Mouse (Mus musculus): ENCODE results near the gene Vat1. TPM values are rescaled to one million over a fixed set of nuclear protein-coding genes. Genes with fewer than 3 reads are reported as not detected.
A peak's percentile ranks its signal among the peaks of the same experiment; 100 is the strongest.
"Not testable (repeated sequence)": the region's sequence is repeated elsewhere in the genome, so short reads cannot be mapped to it uniquely, and the experiment has no call there.

The Vat1 gene
- polyA plus RNA-seq, 1 experiment: 140 TPM

DNA sequence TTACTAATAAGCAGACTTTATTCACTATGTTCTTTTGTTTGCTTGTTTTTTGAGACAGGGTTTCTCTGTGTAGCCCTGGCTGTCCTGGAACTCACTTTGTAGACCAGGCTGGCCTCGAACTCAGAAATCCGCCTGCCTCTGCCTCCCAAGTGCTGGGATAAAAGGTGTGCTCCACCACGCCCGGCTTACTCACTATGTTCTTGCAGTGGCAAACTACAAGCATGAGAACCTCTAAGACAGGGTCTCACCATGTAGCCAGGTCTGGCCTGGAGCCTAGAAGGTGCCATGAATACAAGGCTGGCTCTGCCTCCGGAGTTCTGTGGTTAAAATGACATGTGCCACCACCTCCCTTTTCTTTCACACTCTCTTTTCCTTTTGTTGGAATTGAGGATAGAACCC is 521 bp upstream of the Vat1 start:
- DNase-seq (ENCODE audit: low read depth): not testable (repeated sequence)

DNA sequence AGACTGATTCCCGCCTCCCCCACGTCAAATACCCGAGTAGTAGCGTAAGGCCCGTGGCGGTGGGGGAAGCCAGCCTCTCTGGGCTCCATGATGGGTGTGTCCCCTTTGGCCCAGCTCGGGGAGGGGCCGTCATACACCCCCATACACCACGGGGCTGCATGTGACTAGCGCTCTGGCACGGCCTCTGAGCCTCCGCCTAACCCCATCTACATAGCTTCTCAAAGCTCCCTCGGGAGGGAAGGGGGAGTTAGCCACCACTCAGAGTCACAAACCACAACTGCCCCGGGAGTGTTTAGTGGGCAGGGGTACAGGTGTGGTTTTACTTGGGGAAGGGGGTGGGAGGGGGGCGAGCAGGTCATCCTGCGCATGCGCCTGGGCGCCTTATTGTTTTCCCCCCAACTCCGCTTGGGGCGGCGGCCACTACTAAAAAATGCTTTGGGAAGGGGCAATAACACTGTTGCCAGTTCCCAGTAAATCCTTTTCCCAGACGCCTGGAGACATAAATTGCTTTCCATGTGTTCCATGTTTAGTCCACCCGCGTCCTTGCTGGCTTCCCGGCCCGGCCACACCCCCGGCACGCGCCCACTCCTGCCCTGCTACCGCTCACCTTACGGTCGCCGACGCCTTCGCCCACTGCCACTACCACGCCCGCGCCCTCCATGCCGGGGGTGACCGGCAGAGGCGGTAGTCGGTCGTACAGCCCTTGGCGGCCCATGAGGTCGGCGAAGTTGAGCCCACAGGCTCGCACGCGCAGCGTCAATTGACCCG is 745 bp downstream of the Vat1 start:
- DNase-seq (ENCODE audit: low read depth): no peak

DNA sequence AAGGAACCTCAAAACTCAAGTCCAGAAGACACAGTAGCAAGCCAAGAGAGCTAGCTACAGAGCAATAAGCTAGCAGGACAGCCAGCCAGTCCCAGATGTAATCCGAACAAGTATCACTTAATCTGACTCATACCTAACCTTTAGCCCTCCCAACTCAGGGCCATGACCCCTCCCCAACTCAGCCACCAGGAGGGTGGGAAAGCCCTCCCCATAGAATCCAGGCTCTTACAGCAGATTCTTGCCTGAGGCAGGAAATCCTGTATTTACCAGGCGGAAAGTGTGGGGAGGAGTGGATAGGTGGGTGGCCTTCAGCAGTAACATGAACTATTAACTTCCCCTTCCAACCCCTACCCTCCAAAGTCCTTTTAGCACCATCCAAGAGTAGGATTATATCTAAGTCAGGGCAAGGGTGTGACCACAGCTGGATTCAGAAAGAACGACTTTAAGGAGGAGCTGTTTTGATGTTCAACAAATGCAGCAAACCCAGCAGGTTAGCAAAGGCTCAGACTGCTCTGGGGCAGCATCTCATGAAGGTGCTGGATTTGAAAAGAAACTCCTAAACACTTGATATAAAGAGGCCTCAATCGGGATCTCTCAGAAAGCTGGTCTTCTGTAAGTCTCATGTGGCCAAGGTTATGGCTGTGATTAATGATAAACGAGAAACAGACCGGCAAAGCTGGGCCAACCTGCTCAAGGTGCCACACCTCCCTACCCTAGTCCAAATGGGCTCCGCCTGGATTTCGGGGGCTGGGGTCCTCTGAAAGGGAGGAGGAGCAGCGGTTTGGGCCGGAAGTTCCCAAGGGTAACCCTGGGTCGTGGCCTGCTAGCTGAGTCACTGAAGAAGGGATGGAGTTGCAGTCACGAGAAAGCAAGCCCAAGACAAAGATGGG is 1.6 kb downstream of the Vat1 start, which contains the start of gene Rnd2:
Gene Rnd2, plus strand, starts transcription at position 789 of the 890 bp plus-strand sequence.
- no peak for DNase-seq (ENCODE audit: low read depth)

DNA sequence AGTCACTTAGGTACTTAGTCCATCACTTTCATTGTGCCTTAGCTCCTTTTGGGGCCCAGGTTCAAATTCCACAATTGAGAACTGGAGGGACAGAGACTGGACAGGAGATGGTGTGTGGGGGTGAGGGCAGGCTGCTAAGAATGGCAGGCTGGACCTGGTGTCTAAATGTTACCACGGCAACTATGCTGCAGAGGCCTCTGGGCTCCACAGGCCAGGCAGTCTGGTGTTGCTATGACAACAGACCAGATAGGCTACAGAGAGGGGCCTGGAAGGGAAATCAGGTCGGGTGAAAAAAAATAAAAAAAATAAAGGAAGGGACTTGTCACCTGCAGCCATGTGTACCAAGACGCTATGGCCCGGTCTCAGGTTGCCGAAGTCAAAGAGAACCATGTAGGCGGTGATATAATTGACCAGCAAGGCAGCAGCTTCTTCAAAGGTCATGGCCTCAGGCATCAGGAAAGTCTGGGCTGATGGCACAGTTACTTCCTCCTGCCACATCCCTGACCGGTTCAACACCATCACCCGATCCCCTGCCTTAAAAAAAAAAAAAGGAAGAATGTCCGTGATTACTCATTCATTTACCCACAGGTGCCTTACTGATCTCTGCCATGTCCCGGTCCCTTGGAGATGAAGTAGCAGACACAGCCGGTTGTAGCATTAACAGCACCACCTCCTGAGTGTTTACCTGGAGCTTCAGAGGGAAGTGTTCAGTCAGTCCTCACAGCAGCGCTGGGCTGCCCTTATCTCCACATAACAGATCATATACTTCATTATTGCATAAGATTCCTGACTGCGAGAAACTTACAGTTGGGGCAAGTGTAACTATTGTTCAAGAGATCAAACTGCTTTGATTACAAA is 3.2 kb downstream of the Vat1 start:
- DNase-seq (ENCODE audit: low read depth): no peak

DNA sequence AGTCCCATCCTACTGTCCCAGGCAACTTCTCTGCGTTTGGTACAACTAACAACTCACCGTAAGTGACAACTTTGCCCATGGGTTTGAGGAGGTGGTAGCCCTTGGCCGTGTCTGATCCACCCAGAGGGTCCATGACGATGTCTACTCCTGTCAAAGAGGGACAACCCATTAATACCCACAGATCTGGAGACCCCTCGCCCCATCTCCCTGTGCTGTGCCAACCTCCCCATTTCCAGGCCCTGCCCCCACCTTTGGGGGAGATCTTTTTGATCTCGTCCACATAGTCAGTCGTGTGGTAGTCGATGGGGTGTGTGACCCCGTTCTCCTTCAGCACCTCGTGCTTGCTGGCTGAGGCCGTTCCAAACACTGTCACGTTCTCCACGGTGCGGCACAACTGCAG is 3.9 kb downstream of the Vat1 start:
- DNase-seq (ENCODE audit: low read depth): no peak

DNA sequence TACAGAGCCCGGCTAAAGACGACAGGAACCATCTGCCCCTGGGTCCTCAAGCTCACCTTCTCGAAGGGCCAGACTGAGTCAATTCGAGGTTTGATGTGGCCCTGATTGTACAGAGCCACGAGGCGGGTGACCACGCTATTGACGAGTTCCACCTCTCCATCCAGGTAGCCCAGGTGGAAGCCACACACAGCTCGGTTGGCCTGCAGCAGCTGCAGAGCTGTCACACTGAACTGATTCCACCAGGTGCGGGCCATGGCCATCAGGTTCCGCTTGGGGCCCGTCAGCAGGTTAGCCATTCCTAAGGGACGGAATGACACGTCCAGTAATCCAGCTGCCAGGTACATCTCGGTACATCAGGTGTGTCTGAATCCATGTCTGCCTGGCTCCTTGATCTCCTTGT is 5.7 kb downstream of the Vat1 start:
- no peak for DNase-seq (ENCODE audit: low read depth)

DNA sequence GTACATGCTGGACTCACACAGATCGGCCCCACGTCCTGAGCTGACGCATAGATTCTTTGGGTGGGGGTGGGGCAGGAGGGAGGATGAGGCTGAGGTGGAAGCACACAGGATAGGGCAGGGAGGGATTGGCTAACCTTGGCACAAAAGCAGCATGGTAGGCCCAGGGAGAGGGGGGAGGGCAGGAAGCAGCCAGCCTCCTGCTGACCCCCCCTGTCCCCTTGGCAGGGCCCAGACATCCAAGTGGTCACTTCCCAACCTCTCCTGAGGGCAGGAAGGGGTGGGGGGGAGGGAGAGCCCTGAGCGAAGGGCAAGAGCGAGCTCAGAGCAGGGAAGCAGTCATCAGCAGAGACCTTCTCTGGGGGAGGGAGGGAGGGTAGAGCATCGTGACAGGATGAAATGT is 6.3 kb downstream of the Vat1 start:
- DNase-seq (ENCODE audit: low read depth): no peak

DNA sequence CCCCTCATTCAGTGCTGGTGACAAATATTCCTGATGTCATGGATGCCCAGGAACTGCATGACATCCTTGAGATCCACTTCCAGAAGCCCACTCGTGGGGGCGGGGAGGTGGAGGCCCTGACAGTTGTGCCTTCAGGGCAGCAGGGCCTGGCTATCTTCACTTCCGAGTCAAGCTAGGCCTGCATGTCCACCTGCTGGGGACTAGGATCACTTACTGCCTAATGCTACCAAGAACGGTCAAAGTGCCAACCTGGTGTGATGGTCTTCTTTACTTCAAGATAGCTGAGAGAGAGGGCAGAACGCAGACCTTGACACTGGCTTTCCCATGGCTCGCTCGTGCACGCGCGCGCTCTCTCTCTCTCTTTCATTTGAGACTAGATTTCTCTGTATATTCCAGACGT is 7.8 kb downstream of the Vat1 start:
- no peak for DNase-seq (ENCODE audit: low read depth)

DNA sequence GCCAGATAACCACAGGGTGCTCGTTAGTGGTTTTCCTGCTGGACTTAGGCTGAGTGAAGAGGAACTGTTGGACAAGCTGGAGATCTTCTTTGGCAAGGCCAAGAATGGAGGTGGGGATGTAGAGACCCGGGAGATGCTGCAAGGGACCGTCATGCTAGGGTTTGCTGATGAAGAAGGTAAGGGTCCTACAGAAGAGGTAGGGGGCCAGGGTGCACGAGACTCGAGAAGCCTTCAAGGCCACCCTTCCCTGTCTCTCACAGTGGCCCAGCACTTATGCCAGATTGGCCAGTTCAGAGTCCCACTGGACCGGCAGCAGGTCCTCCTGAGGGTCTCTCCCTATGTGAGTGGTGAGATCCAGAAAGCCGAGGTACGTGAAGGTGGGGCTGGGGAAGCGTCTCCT is 8.4 kb downstream of the Vat1 start:
- DNase-seq (ENCODE audit: low read depth): no peak

DNA sequence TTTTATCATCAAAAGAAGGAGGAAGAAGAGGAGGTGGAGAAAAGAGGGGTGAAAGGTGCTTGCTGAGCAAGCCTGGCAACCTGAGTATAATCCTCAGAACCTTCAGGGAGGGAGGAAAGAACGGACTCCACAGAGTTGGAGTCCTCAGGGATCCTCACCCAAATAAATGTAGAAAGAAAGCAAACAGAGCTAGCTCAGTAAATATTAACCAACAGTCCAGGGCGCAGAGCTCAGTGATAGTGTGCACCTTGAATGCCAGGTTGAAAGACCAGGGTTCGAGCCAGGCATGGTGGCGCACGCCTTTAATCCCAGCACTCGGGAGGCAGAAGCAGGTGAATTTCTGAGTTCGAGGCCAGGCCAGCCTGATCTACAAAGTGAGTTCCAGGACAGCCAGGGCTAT is 10.4 kb downstream of the Vat1 start:
- DNase-seq (ENCODE audit: low read depth): no peak

DNA sequence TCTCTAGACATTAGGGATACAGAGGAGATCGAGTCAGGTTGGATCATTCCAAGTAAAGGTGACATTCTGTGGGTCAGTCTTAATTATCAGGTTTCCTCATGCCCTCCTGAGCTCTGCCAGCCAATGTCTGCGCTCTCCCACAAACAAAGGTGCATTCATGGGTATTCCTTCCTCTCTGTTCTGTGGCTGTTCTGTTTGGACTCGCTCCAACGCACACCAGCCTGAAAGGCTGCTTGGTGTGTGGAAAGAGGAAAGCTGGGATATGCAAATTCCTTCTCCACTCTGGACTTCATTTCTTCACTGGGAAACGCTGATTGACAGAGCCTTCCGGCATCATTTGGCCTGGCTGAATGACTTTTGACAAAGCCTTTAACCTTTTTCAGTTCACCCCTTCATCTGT is 11.3 kb downstream of the Vat1 start:
- DNase-seq (ENCODE audit: low read depth): peak; percentile 87

DNA sequence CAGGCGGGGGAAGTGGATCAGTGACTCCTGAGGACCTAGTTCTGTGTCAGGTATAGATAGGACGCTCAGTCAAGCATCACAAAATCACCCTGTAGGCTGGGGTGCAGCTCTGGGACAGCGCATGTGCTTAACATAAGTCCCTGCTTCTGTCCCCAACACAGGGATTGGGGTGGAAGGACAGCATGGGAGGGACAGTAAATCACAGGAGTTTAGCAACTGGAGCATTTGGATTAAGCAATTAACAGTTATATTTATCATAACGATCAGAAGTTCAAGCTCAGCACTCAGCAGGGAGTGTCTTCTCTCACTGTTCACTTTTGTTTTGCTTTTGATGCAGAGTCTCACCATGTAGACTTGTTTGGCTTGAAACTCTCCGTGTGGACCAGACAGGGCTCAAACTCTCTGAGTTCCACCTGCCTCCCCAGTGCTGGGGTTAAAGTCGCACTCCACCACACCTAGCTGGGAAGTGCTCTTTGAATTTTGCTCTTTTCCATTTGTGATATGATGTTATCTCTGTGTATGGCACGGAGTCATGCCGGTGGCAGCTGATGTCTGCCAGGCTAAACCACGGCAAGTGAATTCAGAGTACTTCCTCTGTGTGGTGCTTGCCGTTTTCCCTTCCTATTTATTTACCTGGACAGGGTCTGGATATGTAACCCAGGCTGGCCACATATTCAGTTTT is 13.8 kb downstream of the Vat1 start:
- peak; percentile 65 for DNase-seq (ENCODE audit: low read depth)

DNA sequence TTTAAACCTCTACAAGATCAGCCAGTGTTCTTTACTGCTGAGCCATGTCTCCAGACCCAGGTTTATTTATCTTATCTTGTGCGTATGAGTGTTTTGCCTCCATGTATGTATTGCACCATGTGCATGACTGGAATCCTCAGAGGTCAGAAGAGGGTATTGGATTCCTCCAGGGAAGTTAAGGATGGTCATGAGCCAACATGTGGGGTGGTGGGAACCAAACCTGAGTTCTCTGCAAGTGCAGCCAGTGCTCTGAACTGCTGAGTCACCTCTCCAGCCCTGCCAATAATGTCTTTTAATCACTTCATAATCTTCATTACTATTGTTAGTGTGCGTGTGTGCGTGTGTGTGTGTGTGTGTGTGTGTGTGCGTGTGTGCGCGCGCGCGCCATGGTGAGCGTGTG is 14.5 kb downstream of the Vat1 start:
- peak; percentile 70 for DNase-seq (ENCODE audit: low read depth)

DNA sequence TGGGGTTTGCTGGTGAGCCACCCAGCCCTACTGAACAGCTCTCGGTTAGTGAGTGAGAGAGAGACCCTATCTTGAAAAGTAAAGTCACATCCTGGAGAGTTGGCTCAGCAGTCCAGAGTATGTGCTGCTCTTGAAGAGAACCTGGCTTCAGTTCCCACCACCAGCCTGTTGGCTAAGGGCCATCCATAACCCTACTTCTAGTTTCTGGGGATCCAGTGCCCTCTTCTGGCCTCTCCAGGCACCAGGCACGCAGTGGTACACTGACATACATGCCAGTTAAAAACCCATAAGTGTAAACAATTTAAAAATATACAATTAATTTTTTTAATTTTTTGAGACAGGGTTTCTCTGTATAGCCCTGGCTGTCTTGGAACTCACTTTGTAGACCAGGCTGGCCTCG is 15.6 kb downstream of the Vat1 start:
- DNase-seq (ENCODE audit: low read depth): no peak

DNA sequence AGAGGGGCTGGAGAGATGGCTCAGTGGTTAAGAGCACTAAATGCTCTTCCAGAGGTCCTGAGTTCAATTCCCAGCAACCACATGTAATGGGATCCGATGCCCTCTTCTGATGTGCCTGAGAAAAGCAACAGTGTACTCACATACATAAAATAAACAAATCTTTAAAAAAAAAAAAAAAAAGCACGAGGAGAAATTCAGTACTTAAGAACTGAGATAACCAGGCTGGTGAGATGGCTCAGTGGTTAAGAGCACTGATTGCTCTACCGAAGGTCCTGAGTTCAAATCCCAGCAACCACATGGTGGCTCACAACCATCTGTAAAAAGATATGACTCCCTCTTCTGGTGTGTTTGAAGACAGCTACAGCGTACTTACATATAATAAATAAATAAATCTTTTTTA is 16.4 kb downstream of the Vat1 start:
- DNase-seq (ENCODE audit: low read depth): not testable (repeated sequence)

DNA sequence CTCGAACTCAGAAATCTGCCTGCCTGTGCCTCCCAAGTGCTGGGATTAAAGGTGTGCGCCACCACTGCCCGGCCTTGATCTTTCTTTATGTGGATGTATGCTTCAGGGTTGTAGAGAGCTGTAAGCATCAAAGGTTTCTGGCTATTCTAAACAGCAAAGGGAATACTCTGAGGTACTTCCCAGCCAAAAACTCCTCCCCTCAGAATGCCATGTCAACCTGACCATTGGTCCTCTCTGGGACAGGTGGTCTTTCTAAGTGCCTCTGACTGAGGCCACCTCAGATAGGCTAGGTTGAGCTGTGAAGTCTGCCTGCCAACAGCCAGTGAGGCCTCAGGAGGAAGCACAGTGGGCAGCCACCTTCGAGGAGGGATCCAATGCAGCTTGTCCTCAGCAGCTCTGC is 17.1 kb downstream of the Vat1 start:
- no peak for DNase-seq (ENCODE audit: low read depth)

DNA sequence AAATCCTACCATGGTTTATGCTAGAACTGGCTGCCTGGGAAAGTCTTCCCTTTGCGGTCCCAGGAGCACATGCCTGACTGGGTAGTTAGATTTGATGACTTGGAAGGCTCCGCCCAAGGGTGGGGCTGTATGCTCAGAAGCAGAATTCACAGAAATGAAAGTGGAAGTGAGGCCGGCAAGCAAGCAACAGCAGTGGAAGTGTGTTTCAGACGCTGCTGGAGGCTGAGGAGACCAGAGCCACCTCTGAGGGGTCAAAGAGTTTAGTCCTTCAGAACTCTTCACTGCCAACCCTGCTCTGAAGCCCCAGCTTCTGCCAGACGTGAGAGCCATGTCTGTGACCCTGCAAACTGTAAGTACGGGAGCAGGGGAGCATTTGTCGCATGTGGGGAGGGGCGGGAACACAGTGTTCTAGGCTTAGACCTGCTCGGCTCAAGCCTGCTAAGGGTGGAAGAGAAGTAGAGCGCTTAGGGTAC is 17.7 kb downstream of the Vat1 start, which contains the start of gene Ifi35:
Gene Ifi35, plus strand, starts transcription at position 134 of the 473 bp plus-strand sequence.
- no peak for DNase-seq (ENCODE audit: low read depth)

DNA sequence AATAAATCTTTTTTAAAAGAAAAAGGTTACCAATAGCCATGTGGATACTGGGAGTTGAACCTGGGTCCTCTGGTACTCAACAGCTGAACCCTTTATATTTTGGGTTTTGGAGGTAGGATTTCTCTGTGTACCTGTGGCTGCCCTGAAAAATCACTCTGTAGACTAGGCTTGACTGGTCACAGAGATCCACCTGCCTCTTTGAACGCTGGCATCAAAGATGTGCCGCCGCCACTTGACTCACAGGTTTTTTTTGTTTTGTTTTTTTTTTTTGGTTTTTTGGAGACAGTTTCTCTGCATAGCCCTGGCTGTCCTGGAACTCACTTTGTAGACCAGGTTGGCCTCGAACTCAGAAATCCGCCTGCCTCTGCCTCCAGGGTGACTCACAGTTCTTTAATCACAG is 18.2 kb downstream of the Vat1 start:
- no peak for DNase-seq (ENCODE audit: low read depth)

DNA sequence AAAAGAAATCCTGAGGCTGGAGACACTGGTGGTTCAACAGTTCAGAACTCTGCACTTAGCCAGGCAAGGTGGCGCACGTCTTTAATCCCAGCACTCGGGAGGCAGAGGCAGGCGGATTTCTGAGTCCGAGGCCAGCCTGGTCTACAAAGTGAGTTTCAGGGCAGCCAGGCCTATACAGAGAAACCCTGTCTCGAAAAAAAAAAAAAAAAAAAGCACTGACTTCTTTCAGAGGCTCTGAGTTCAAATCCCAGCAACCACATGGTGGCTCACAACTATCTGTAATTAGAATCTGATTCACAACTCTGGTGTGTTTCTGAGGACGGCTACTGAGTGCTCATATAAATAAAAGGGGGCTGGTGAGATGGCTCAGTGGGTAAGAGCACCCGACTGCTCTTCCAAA is 19.2 kb downstream of the Vat1 start:
- DNase-seq (ENCODE audit: low read depth): not testable (repeated sequence)

DNA sequence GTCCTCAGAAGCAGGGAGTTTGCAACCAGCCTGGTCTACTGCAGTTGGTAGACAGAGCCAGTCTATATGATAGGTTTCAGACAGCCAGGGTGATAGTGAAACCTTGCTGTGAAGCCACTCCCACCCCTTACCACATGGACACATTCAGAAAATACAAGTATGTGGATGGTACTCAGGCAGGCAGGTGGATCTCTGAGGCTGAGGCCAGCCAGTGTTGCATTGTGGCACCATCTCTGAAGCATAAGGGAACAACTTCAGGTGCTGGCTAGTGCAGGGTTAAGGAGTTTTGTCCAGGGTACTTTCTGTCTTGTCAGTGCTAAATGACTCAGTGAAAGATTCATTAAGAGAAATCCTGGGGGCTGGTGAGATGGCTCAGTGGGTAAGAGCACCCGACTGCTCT is 19.7 kb downstream of the Vat1 start:
- DNase-seq (ENCODE audit: low read depth): no peak

DNA sequence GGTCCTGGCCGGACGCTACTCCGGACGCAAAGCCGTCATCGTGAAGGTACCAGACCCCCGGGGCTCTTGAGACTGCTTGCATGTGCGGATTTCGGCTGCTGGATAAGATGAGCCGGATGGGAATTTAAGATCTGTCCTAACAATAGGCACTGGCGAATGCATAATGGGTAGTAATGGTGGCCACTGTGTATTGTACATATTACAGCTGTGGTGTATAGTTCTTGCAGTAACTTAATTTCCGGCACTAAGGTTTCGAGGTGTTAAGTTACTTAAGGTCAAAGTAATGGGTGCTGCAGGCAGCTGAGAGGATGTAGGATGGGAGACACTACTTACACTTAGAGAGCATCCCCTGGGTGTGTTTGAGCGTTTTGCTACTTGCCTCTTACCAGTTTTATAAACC is 23.3 kb downstream of the Vat1 start:
- DNase-seq (ENCODE audit: low read depth): no peak
